Mouse (Mus musculus) hindbrain, embryonic 12.5 days (tissue): ENCODE results near the gene Akt1s1. TPM values are rescaled to one million over a fixed set of nuclear protein-coding genes. Genes with fewer than 3 reads are reported as not detected.
A peak's percentile ranks its signal among the peaks of the same experiment; 100 is the strongest.

ENCODE experiments used
- ATAC-seq: fragments of 200-750 bp; cut with Nextera tagmentation; 2 replicates; pipeline ENCODE4 v1.8.0; 2017; ENCODE audit warnings: moderate TSS enrichment; ENCODE audit not compliant: low FRiP score
- H3K27ac ChIP-seq: fragments of 300-500 bp; sonication (generic); 2 replicates; pipeline ENCODE4 v1.5.1; 2016; ENCODE audit warnings: mild to moderate bottlenecking
- H3K27me3 ChIP-seq: fragments of 300-500 bp; sonication (generic); 2 replicates; pipeline ENCODE4 v1.6.1; 2016; ENCODE audit warnings: mild to moderate bottlenecking
- H3K36me3 ChIP-seq: fragments of 300-500 bp; sonication (generic); 2 replicates; pipeline ENCODE4 v1.6.1; 2016; ENCODE audit warnings: mild to moderate bottlenecking
- H3K4me1 ChIP-seq: fragments of 300-500 bp; sonication (generic); 2 replicates; pipeline ENCODE4 v1.6.1; 2016
- H3K4me2 ChIP-seq: fragments of 300-500 bp; sonication (generic); replicated peaks from 2 replicates; pipeline ENCODE4 v1.6.1; 2016; ENCODE audit warnings: mild to moderate bottlenecking
- H3K4me3 ChIP-seq: fragments of 300-500 bp; sonication (generic); 2 replicates; pipeline ENCODE4 v1.5.1; 2016; ENCODE audit warnings: mild to moderate bottlenecking
- H3K9ac ChIP-seq: fragments of 300-500 bp; sonication (generic); 2 replicates; pipeline ENCODE4 v1.6.1; 2016; ENCODE audit warnings: mild to moderate bottlenecking, moderate library complexity
- H3K9me3 ChIP-seq: fragments of 300-500 bp; sonication (generic); replicated peaks from 2 replicates; pipeline ENCODE4 v1.6.1; 2016; ENCODE audit warnings: mild to moderate bottlenecking
- WGBS: fragments of 180-500 bp; shearing (Covaris S2); methylation state at CpG from one replicate; pipeline ENCODE4 v1.1.7; 2016; 5-methylcytosine and 5-hydroxymethylcytosine counted together
- polyA plus RNA-seq: library from polyadenylated mRNA; unstranded; fragments of >200 nt; fragmentation: Nextera tagmentation; extraction: Ambion mirVana; gene quantifications from 2 replicates; pipeline ENCODE4 v1.2.1, GENCODE M21; 2016

Gene Akt1s1
- polyA plus RNA-seq, 1 experiment from 2014 or later = 99.3 TPM

DNA sequence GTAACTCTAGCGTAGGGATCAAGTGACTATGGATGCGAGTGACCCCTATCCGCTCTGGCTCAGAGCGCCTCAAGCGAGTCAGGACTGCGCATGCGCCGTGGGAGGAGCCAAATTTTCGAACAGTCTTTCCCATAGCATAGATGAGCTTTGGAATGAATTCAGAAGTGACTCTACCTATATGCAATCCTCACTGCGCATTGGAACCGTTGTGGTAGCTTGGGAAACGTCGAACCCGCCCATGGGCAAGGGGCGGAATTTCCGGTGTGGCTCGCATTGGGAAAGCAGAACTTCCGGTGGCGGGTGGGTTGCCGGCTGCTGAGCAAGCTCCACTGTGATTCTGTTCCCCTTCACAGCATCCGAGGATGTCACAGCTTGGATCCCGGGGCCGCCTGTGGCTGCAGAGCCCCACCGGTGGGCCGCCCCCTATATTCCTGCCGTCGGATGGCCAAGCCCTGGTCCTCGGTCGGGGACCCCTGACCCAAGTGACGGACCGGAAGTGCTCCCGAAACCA is 8.3 kb downstream of the Akt1s1 start, which contains the start of gene Pnkp:
Pnkp (plus strand) TSS at position 98 of the 511 bp plus-strand sequence.
- ATAC-seq = peak; percentile 38
- WGBS = under 1% methylated on average over 32 of the region's 32 CpGs
- peaks cover 52% of the 10 kb centered on the region for H3K4me1 ChIP-seq

DNA sequence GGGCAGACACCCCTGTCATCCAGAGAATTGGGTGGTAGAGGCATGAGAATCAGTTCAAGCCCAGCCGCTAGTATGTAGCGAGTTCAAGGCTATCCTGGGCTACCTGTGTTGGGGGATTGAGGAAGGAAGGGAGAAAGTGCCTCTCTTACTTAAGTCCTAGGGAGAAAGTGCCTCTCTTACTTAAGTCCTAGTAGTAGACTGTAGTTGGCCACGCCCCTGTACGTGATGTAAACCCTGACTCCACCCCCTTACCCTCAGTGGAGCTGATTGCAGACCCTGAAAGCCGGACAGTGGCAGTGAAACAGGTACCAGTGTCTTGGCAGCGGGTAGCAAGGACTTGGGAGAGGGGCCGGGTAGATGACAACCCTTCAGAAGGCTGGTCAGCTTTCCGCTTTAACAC is 9.1 kb downstream of the Akt1s1 start:
- ATAC-seq = no peak
- Histone ChIP-seq H3K4me2 (peak overlapping the region; percentile 93), H3K27ac (peak overlapping the region; percentile 92), H3K4me3 (peak overlapping the region; percentile 68), H3K9me3 (no peaks in the 10 kb centered on the region), H3K36me3 (peaks cover 24% of the 10 kb centered on the region), H3K9ac (peak overlapping the region; percentile 92), H3K4me1 (peaks cover 48% of the 10 kb centered on the region), H3K27me3 (no peaks in the 10 kb centered on the region)
- WGBS = 30% methylated on average over 8 of the region's 8 CpGs

More for the DNA sequence above, 8.3 kb downstream of the Akt1s1 start, which contains the start of gene Pnkp:
- Histone ChIP-seq H3K27ac (peak within 1 kb of the TSS; percentile 92), H3K27me3 (no peaks in the 10 kb centered on the region), H3K9me3 (no peaks in the 10 kb centered on the region), H3K4me2 (peak within 1 kb of the TSS; percentile 93), H3K9ac (peak within 1 kb of the TSS; percentile 92), H3K36me3 (peaks cover 20% of the 10 kb centered on the region), H3K4me3 (peak within 1 kb of the TSS; percentile 68)

GRCm38 (mm10) chr7:44859896-44860295 is 11.1 kb downstream of the Akt1s1 start:
- WGBS = 92% methylated on average over 11 of the region's 11 CpGs
- ATAC-seq = no peak
- peaks cover 43% of the 10 kb centered on the region for H3K36me3 ChIP-seq
- H3K4me1 ChIP-seq = peaks cover 34% of the 10 kb centered on the region
- no peak overlapping the region for H3K27ac ChIP-seq
- 0 out of 2 replicates have a peak overlapping the region, but pooled peaks have one; percentile 2 for H3K4me3 ChIP-seq
- H3K4me2 ChIP-seq = no peak overlapping the region
- H3K27me3 ChIP-seq = no peaks in the 10 kb centered on the region
- H3K9me3 ChIP-seq = no peaks in the 10 kb centered on the region
- H3K9ac ChIP-seq = no peak overlapping the region

- Histone ChIP-seq H3K27me3 (no peaks in the 10 kb centered on the region), H3K4me2 (no peak overlapping the region; the same call in 1 of the 2 replicates), H3K4me1 (peaks cover 38% of the 10 kb centered on the region), H3K4me3 (peak overlapping the region; percentile 2), H3K36me3 (peaks cover 52% of the 10 kb centered on the region), H3K27ac (peak overlapping the region; percentile 44), H3K9ac (no peak overlapping the region), H3K9me3 (no peaks in the 10 kb centered on the region)
- 0 out of 2 replicates have a peak, but pooled peaks have one; percentile 21 for ATAC-seq
- 57% methylated on average over 22 of the region's 22 CpGs for WGBS
Observed at GRCm38 (mm10) chr7:44860576-44861428, 12.0 kb downstream of the Akt1s1 start.

- H3K9me3 ChIP-seq = no peaks in the 10 kb centered on the region
- H3K4me3 ChIP-seq = no peak overlapping the region
- no peak overlapping the region for H3K9ac ChIP-seq
- H3K4me1 ChIP-seq = peaks cover 42% of the 10 kb centered on the region
- H3K4me2 ChIP-seq = no peak overlapping the region
- peak overlapping the region; percentile 44; the same call in 1 of the 2 replicates for H3K27ac ChIP-seq
- H3K27me3 ChIP-seq = no peaks in the 10 kb centered on the region
- no peak for ATAC-seq
- 78% methylated on average over 14 of the region's 14 CpGs for WGBS
- H3K36me3 ChIP-seq = peaks cover 58% of the 10 kb centered on the region
Observed at GRCm38 (mm10) chr7:44861429-44861816, 12.6 kb downstream of the Akt1s1 start.

DNA sequence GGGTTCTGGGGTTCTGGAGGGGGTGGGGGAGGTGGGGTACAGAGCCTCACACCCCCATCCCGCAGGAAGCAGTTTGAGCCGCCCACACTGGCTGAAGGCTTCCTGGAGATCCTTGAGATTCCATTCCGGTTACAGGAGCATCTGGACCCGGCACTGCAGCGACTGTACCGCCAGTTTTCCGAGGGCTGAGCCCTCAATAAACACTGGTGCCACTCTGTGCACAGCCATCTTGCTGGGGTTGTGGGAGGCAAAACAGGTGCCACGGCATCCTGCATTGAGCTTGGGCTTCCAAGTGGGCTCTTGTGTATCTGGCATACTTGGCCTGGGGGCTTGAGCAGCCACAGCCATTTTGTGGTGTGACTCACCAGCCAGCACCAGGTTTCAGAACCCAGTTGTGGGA is 13.6 kb downstream of the Akt1s1 start:
- H3K36me3 ChIP-seq = peaks cover 64% of the 10 kb centered on the region
- H3K4me1 ChIP-seq = peaks cover 50% of the 10 kb centered on the region
- WGBS = 93% methylated on average over 8 of the region's 8 CpGs
- no peak overlapping the region for H3K9ac ChIP-seq
- ATAC-seq = no peak
- no peaks in the 10 kb centered on the region for H3K27me3 ChIP-seq
- no peaks in the 10 kb centered on the region for H3K9me3 ChIP-seq
- no peak overlapping the region for H3K27ac ChIP-seq
- H3K4me3 ChIP-seq = no peak overlapping the region
- H3K4me2 ChIP-seq = no peak overlapping the region

DNA sequence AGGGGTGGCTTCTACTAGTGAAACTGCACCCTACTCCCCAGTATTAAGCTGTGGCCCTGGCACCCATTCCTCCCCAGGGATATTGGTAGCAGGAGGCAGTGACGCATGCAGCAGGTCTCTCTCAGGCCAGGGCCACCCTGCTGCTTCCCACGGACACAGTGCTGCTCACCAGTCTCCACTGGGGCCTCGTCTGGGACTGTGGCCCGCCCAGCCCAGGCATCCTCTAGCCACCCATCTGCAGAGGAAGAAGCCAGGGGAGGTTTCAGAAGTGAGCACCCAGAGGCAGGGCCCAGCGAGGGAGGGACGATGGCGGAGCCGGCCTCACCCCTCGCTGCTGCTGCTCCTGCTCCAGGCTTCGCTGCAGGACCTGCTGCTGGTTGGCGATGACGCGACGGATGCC is 14.4 kb downstream of the Akt1s1 start:
- 93% methylated on average over 14 of the region's 14 CpGs for WGBS
- Histone ChIP-seq H3K4me3 (no peak overlapping the region), H3K9me3 (no peaks in the 10 kb centered on the region), H3K27ac (no peak overlapping the region), H3K4me2 (no peak overlapping the region), H3K4me1 (peaks cover 52% of the 10 kb centered on the region), H3K36me3 (peaks cover 64% of the 10 kb centered on the region), H3K9ac (no peak overlapping the region), H3K27me3 (no peaks in the 10 kb centered on the region)
- no peak for ATAC-seq

- WGBS = 88% methylated on average over 11 of the region's 11 CpGs
- no peak overlapping the region for H3K4me3 ChIP-seq
- H3K36me3 ChIP-seq = peaks cover 64% of the 10 kb centered on the region
- H3K4me2 ChIP-seq = no peak overlapping the region
- no peak for ATAC-seq
- H3K27me3 ChIP-seq = no peaks in the 10 kb centered on the region
- H3K4me1 ChIP-seq = peaks cover 49% of the 10 kb centered on the region
- H3K9me3 ChIP-seq = no peaks in the 10 kb centered on the region
- no peak overlapping the region for H3K27ac ChIP-seq
- H3K9ac ChIP-seq = no peak overlapping the region
Observed at GRCm38 (mm10) chr7:44863982-44864494, 15.2 kb downstream of the Akt1s1 start.

DNA sequence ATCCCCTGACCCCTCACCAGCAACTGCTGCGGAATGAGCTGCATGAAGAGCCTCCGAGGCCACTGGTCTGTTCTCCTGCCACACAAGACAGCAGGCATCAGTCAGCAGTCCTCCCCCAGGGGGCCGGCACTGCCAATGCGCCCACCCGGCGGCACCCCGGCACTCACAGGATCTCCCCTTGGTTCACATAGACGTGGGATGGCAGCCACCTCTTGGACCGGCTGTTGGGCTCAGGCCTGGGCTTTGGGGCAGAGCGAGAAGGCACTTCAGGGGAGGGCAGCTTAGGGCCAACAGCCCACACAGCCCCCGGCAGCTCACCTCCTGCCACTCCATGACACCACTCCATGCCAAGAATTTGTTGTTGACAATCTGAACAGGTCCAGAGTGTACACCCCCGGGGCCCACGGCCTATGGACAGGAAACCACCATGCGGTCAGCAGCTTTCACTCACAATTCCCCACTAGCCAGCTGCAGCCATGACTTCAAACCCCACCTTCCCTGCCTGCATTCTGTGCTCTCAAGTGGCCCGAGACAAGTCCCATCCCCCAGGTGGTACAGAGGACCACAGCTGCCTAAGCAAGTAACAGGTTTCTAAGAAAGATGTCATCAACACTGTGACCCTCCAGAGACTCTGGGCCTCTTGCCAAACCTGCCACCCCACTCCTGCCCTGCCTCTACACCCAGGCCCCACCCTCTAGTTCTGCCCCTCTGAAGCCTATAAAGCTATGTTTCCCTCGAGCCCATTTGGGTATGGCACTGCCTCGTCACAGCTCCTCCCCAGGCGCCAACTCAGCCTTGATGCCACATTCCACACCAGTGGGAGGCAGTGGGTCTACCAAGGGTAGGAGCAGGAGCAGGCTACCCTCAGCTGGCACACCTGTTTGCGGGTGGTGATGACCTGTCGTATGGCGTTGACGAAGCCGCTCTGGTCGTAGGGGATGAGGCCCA is 16.1 kb downstream of the Akt1s1 start:
- Histone ChIP-seq H3K27me3 (no peaks in the 10 kb centered on the region), H3K9ac (no peak overlapping the region), H3K27ac (no peak overlapping the region), H3K36me3 (peaks cover 60% of the 10 kb centered on the region), H3K4me2 (no peak overlapping the region), H3K4me3 (no peak overlapping the region), H3K9me3 (no peaks in the 10 kb centered on the region), H3K4me1 (peaks cover 49% of the 10 kb centered on the region)
- WGBS = 89% methylated on average over 24 of the region's 24 CpGs
- no peak for ATAC-seq

GRCm38 (mm10) chr7:44866276-44867009 is 17.7 kb downstream of the Akt1s1 start:
- Histone ChIP-seq H3K36me3 (peaks cover 56% of the 10 kb centered on the region), H3K4me3 (peak overlapping the region; percentile 2), H3K27ac (no peak overlapping the region)

GRCm38 (mm10) chr7:44867010-44867702 is 18.4 kb downstream of the Akt1s1 start:
- Histone ChIP-seq H3K4me2 (peak overlapping the region; percentile 98), H3K36me3 (peaks cover 48% of the 10 kb centered on the region), H3K4me1 (peaks cover 53% of the 10 kb centered on the region), H3K27me3 (no peaks in the 10 kb centered on the region), H3K9ac (peak overlapping the region; percentile 99), H3K9me3 (no peaks in the 10 kb centered on the region), H3K4me3 (peak overlapping the region; percentile 97), H3K27ac (no peak overlapping the region)
- ATAC-seq = no peak
- 78% methylated on average over 19 of the region's 19 CpGs for WGBS

More at GRCm38 (mm10) chr7:44866276-44867009, 17.7 kb downstream of the Akt1s1 start:
- WGBS = 64% methylated on average over 15 of the region's 15 CpGs
- Histone ChIP-seq H3K27me3 (no peaks in the 10 kb centered on the region), H3K4me2 (peak overlapping the region; percentile 98), H3K9ac (peak overlapping the region; percentile 99), H3K4me1 (peaks cover 52% of the 10 kb centered on the region), H3K9me3 (no peaks in the 10 kb centered on the region)
- no peak for ATAC-seq
